Mouse (Mus musculus): ENCODE measurements around the gene Rps6kl1.

GRCm38 (mm10) chr12:85196191-85196590 is 45.1 kb upstream of the Rps6kl1 start:
- no peak for TF ChIP-seq CTCF (conservative IDR thresholded peaks at IDR 0.05; ENCODE audit: low read length)
- TF ChIP-seq NANOG (IDR thresholded peaks at IDR 0.05; ENCODE audit: borderline replicate concordance, low read length), result no peak
